Mouse (Mus musculus): ENCODE measurements at regions not wholly inside any gene's neighbourhood (a gene's known extent, or its start where the extent isn't known, plus 50 kb on each side); places are given as distances from the start of the nearest gene placed in this dataset.

DNA sequence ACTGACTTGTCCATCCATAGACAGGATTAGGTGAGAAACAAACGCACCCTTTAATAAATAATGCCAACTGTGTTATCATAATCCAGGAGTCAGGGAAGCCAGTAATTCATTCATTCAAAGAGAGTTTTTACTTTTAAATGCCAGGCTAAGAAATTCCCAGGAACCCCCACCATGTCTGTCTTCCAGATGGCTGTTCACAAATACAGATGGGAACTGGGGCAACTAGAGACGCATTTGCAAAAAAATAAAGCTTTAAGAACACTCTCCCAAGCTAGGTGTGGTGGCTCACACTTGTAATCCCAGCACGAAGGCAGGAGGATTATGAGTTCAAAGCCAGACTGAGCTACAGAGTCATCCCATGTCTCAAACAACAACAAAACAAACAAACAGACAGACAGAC, 95.6 kb upstream of the Xylt1 start:
- TF ChIP-seq MYOD1 (IDR thresholded peaks at IDR 0.05; ENCODE audit: control insufficient read depth, insufficient read length, low read depth) (no peak), MAX (IDR thresholded peaks at IDR 0.05) (no peak), USF1 (IDR thresholded peaks at IDR 0.05; ENCODE audit: low read depth) (no peak), CTCF (IDR thresholded peaks at IDR 0.05; ENCODE audit: control insufficient read depth, insufficient read depth, insufficient read length) (no peak), MYOG (IDR thresholded peaks at IDR 0.05; ENCODE audit: control insufficient read depth, extremely low read depth, insufficient read length) (no peak), CEBPB (IDR thresholded peaks at IDR 0.05; ENCODE audit: low read depth) (no peak)

Measured in C2C12 (cell line).